Mouse (Mus musculus) heart, adult 2 months (tissue): ENCODE measurements at regions not wholly inside any gene's neighbourhood (a gene's known extent, or its start where the extent isn't known, plus 50 kb on each side); places are given as distances from the start of the nearest gene placed in this dataset.

ENCODE experiments used
- DNase-seq, 2 experiments: peaks; one replicate each; pipeline ENCODE4 v3.0.0; 2021
- H3K27ac ChIP-seq: fragments of 200-600 bp; 2 replicates; pipeline ENCODE4 v1.8.1; 2022
- H3K27me3 ChIP-seq: fragments of 200-500 bp; 2 replicates; pipeline ENCODE4 v1.6.1; 2012; ENCODE audit warnings: mild to moderate bottlenecking, low read length, inconsistent platforms, mixed read lengths; ENCODE audit not compliant: control insufficient read depth, insufficient read depth
- H3K36me3 ChIP-seq: fragments of 200-500 bp; 2 replicates; pipeline ENCODE4 v1.6.1; 2012; ENCODE audit warnings: low read length, inconsistent platforms; ENCODE audit not compliant: control insufficient read depth, insufficient read depth
- H3K4me1 ChIP-seq: fragments of 200-500 bp; 2 replicates; pipeline ENCODE4 v1.6.1; 2011; ENCODE audit warnings: low read length; ENCODE audit not compliant: control insufficient read depth, insufficient read depth
- H3K4me3 ChIP-seq: fragments of 200-600 bp; 2 replicates; pipeline ENCODE4 v1.8.1; 2022
- H3K79me2 ChIP-seq: fragments of 200-500 bp; replicated peaks from 2 replicates; pipeline ENCODE4 v1.6.1; 2012; ENCODE audit warnings: mild to moderate bottlenecking, inconsistent platforms, low read length, moderate library complexity, mixed read lengths; ENCODE audit not compliant: control insufficient read depth, insufficient read depth
- H3K9ac ChIP-seq: fragments of 200-500 bp; 2 replicates; pipeline ENCODE4 v1.6.1; 2012; ENCODE audit warnings: low read depth, mild to moderate bottlenecking, control low read depth, inconsistent platforms, low read length, mixed read lengths
- CTCF ChIP-seq: fragments of 200-600 bp; IDR thresholded peaks from 2 replicates; pipeline ENCODE4 v1.8.1; 2022; ENCODE audit warnings: antibody characterized with exemption, mild to moderate bottlenecking, moderate library complexity
- EP300 ChIP-seq: fragments of 200-500 bp; IDR thresholded peaks from 2 replicates; pipeline ENCODE4 v1.6.1; 2011; ENCODE audit warnings: low read depth, low read length, control low read depth; ENCODE audit not compliant: insufficient read depth
- POLR2A ChIP-seq: fragments of 200-500 bp; IDR thresholded peaks from 2 replicates; pipeline ENCODE4 v1.6.1; 2011; ENCODE audit warnings: mild to moderate bottlenecking, low read depth, low read length, control low read depth; ENCODE audit not compliant: insufficient read depth
- WGBS: fragments of 180-500 bp; shearing (Covaris S2); methylation state at CpG from one replicate; pipeline ENCODE4 v1.1.7; 2018; 5-methylcytosine and 5-hydroxymethylcytosine counted together
- intact Hi-C: fragments of 180-260 bp; cut with DNase I; formaldehyde crosslinking; loops from one replicate; pipeline ENCODE4 v1.15.1; 2025

- no peak for TF ChIP-seq EP300
- peak; percentile 19; the same call in 1 of the 2 replicates for TF ChIP-seq CTCF
- no peaks in the 10 kb centered on the region for H3K36me3 ChIP-seq
- DNase-seq, result no peak
- H3K79me2 ChIP-seq, result no peaks in the 10 kb centered on the region
- H3K9ac ChIP-seq, result no peak overlapping the region
- no peak overlapping the region for H3K4me3 ChIP-seq
- no peaks in the 10 kb centered on the region for H3K27me3 ChIP-seq
- intact Hi-C loops, result loop anchor here (10.0 kb wide), 1 partner anchor 718 kb away; no protein-coding TSS in a partner anchor
- WGBS, result 85% methylated on average over 4 of the region's 4 CpGs
- H3K4me1 ChIP-seq, result no peaks in the 10 kb centered on the region
- H3K27ac ChIP-seq, result no peak overlapping the region
Observed at GRCm38 (mm10) chr2:171496620-171497019, 546.6 kb downstream of the Cbln4 start.

- Histone ChIP-seq H3K36me3 (no peaks in the 10 kb centered on the region), H3K79me2 (no peaks in the 10 kb centered on the region), H3K4me3 (no peak overlapping the region), H3K4me1 (no peaks in the 10 kb centered on the region), H3K27me3 (no peaks in the 10 kb centered on the region), H3K27ac (no peak overlapping the region), H3K9ac (no peak overlapping the region)
- intact Hi-C loops, result loop anchor here (10.0 kb wide), 1 partner anchor 721 kb away; no protein-coding TSS in a partner anchor
- DNase-seq, result peak in 1 of 2 experiments; percentile 31
- peak; percentile 71 for TF ChIP-seq CTCF
- no peak for TF ChIP-seq EP300
- TF ChIP-seq POLR2A, result no peak
- WGBS, result 34% methylated on average over 12 of the region's 12 CpGs
Observed at GRCm38 (mm10) chr2:171493741-171494140, 549.5 kb downstream of the Cbln4 start.

GRCm38 (mm10) chr2:171487284-171487683 is 556.0 kb downstream of the Cbln4 start:
- Histone ChIP-seq H3K9ac (no peak overlapping the region), H3K27me3 (no peaks in the 10 kb centered on the region), H3K79me2 (no peaks in the 10 kb centered on the region), H3K4me1 (no peaks in the 10 kb centered on the region), H3K4me3 (no peak overlapping the region), H3K27ac (no peak overlapping the region), H3K36me3 (no peaks in the 10 kb centered on the region)
- intact Hi-C loops, result no loop called here
- no peak for DNase-seq
- WGBS, result 81% methylated on average over 2 of the region's 2 CpGs
- TF ChIP-seq CTCF (no peak), POLR2A (no peak), EP300 (no peak)

DNA sequence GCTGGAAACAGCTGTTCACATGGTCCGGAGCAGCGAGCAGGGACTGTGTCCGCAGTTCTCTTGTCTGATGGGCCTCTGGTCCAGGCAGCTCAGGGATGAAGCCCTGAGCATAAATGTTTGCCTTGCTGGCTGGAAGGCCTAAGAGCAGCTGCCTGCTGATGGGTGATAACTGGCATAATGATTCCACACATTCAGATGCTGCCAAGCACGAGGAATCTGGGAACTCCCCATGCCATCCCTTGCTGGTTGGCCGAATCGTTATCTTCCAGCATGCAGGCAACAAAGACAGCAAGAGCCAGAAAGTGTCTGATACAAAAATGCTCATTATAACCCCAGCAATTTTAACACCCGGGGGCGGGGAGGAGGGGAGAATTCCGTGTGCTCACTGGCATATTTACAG is 590.0 kb downstream of the Cbln4 start:
- 61% methylated on average over 9 of the region's 9 CpGs for WGBS
- no peak for DNase-seq
- H3K4me1 ChIP-seq, result no peaks in the 10 kb centered on the region
- no peak for TF ChIP-seq EP300
- no peak overlapping the region for H3K27ac ChIP-seq
- H3K27me3 ChIP-seq, result no peaks in the 10 kb centered on the region
- H3K4me3 ChIP-seq, result no peak overlapping the region
- H3K36me3 ChIP-seq, result no peaks in the 10 kb centered on the region
- intact Hi-C loops, result no loop called here
- H3K79me2 ChIP-seq, result no peaks in the 10 kb centered on the region
- H3K9ac ChIP-seq, result no peak overlapping the region

DNA sequence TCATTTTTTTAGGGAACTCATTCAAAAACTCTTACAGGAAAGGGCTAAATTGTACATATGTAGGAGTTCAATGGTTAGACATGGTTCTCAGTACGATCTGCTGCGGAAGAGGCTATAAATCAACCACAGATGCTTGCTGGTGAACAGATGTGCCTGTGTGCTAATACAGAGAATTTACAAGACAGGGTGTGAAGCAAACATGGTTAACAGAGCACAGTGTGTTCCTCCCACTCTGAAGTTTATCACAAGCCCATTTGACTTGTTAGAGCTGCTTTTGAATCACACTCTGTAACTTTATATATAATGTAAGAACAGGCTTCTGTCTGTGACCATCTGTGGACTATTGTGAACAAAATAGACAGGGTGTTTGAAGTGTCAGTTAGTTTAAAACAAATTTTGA is 637.2 kb downstream of the Cbln4 start:
- WGBS, result 90% methylated on average over 2 of the region's 2 CpGs
- Histone ChIP-seq H3K4me3 (no peak overlapping the region), H3K9ac (no peak overlapping the region), H3K27ac (no peak overlapping the region), H3K79me2 (no peaks in the 10 kb centered on the region), H3K4me1 (no peaks in the 10 kb centered on the region), H3K36me3 (no peaks in the 10 kb centered on the region), H3K27me3 (no peaks in the 10 kb centered on the region)
- no peak for TF ChIP-seq POLR2A
- no peak for TF ChIP-seq CTCF
- TF ChIP-seq EP300, result no peak
- intact Hi-C loops, result no loop called here
- DNase-seq, result no peak

DNA sequence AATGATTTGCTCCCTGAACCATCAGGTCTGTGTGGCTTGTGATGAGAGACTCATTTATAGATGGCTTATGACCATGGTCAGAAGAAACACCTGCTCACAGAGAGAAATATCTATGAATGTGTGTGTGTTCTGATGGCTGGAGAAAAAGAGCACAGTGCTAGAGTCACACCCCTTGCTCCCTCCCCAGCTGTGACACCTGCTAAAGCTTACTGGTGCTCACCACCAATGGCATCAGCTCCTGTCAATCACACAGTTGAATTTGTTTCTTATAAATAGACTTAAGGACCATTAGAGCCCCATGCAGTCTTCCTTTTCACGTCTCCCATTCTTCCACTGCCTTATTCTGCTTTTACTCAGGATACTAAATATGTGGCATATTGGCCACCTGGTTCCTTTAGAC is 654.3 kb downstream of the Cbln4 start:
- intact Hi-C loops, result no loop called here
- no peak overlapping the region for H3K9ac ChIP-seq
- H3K4me3 ChIP-seq, result no peak overlapping the region
- no peak for TF ChIP-seq EP300
- no peak for TF ChIP-seq CTCF
- no peak for TF ChIP-seq POLR2A
- H3K36me3 ChIP-seq, result no peaks in the 10 kb centered on the region
- 42% methylated on average over 1 of the region's 1 CpGs for WGBS
- no peaks in the 10 kb centered on the region for H3K27me3 ChIP-seq
- no peaks in the 10 kb centered on the region for H3K4me1 ChIP-seq
- no peak overlapping the region for H3K27ac ChIP-seq
- DNase-seq, result no peak
- no peaks in the 10 kb centered on the region for H3K79me2 ChIP-seq
